Mouse (Mus musculus) embryo, embryonic 10.5 days (tissue): ENCODE measurements at regions not wholly inside any gene's neighbourhood (a gene's known extent, or its start where the extent isn't known, plus 50 kb on each side); places are given as distances from the start of the nearest gene placed in this dataset.

Experiments used
- DNase-seq: peaks from one replicate; pipeline ENCODE4 v3.0.0-alpha.2; 2015; ENCODE audit warnings: low spot score

DNA sequence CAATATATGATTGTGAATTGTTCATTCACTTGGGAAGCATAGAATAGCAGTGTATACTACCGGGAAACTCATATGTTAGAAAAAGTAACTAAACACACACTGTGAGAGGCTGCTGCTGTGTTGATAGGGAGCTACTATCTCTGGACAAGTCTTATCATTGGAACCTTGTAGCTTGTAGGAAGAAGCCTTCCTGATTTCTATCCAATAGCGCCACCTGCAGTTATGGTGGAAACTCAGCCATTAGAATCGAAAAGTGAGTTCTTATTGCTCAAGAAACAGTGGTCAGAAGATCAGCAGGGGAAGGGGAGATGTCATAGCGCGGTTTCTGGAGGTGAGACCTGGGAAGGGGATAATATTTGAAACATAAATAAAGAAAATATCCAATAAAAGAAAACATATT lies 1245.1 kb upstream of the Cdh6 start:
- peak; percentile 64 for DNase-seq

GRCm38 (mm10) chr15:14385347-14385746 lies 1211.9 kb upstream of the Cdh6 start:
- DNase-seq: no peak

DNA sequence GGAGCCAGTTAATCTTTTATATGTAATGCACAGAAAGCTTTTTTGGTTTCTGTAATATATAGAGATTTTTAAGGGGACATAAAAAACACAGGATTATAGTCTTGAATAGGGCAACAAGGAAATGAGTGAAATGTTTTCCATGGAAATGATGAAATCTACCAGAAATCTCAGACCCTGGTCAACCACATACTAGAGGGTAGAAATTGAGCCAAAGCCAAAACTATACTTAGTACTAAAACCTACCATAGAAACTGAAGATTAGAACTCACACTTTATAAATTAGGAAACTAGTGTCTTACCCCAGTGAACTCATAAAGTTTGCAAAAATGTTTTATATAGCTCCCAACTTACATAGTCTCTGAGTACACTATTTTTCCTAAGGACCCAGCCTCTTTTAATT lies 1204.9 kb upstream of the Cdh6 start:
- DNase-seq: no peak
